Mouse (Mus musculus) adrenal gland, postnatal 4 days (tissue): ENCODE results near the gene Banf2. TPM values are rescaled to one million over a fixed set of nuclear protein-coding genes. Genes with fewer than 3 reads are reported as not detected.

Experiments used
- DNase-seq, 2 experiments: peaks; one replicate each; pipeline ENCODE4 v3.0.0; 2021 to 2022; ENCODE audit warnings: low spot score in 2 of 2, mixed read lengths in 2 of 2
- total RNA-seq, 2 experiments: library from RNA; stranded (reverse); gene quantifications; 2 replicates each; pipeline ENCODE4 v1.2.3; 2021

Gene Banf2
- total RNA-seq, 2 experiments from 2014 or later: not detected

DNA sequence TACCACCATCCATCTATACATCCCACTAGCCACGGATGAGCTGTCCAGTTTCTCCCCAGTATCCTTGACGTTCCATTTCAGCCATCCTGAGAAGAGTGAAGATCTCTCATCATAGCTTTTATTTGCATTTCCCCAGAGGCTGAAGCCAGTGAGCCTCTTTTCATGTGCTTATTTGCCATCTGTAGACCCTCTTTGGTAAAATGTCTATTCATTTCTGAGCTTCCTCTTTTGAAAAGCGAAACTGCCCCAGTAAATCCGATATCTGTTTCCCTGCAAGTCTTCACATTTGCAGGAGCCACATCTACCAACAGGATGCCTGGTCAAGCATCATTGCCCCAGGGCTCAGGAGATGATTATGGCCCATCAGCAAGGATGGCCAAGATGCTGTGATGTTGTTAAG is 59.9 kb downstream of the Banf2 start:
- DNase-seq: no peak

DNA sequence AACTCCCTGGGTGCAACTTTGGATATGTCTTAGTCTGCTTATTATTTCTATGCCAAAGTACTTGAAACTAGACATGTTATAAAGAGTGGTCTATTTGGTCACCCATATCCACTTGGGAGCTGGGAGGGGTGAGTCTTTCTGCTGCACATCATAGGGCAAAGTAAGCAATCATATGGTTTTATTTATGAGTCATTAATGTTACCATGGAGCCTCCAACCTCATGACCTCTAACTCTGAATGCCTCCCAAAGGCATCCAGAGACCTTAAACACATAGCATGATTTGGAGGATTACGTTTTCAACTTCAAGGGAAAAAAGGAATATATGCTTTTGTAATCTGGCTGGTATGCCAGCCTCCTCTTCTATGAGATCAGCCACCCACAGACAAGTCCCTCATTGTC is 61.9 kb downstream of the Banf2 start:
- DNase-seq: no peak

DNA sequence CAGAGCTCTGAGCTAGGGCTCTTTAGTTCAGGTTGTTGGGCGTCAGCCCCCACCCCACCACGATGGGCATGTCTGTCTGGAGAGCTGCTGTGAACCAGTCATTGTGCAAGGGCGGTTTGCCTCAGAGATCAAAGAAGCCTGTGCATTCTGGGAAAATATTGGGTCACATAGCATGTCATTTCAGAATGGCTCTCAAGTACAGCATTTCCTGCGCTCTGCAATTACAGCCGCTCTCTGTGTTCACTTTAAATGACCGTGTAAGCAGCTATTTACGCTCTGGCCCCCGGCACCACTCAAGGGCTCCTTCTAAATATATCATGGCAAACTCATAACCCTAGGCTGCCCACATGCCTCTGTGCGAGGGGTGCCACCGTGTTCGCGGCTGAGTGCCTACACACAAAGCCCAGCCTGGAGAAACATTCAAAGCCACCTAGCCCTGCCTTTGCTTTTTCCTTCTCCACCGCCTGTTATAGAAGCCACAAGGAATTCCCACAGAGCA is 68.7 kb downstream of the Banf2 start:
- DNase-seq: no peak

DNA sequence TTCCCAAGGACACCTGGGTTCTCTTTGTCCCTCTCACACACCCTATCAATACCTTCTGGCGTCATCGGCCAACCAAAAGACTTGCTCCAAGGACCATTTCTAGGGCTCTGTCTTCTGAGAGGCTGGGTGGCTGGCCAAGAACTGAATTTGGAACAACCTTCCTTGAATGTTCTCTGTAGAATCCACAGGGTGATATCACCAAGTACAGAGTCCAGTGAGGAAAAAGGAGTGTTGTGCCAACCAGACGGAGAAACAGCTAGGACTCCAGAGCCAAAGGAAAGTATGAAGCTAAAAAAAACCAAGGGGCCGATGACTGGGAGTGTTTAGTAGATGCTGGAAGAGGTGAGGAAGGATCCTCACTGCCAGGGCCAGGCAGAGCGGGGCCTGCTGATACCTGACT is 74.5 kb downstream of the Banf2 start:
- DNase-seq: no peak

DNA sequence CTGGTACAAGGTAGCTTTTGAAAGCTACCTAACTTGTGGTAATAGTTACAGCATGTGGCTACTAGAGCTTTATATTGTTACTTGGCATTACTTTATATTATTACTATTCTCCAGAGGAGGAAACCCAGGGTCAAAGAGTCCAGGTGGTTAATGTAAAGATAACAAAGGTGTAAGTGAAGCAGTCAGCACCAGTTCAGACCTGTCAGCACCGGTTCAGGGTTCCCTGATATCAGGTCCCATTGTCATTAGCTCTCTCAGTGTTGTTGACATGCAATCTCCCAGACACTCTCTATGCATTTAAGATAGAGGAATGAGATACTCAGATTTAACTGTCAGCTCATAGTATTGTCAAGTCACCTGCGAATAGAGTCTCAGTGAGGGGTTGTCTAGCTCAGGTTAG is 75.0 kb downstream of the Banf2 start:
- no peak for DNase-seq

DNA sequence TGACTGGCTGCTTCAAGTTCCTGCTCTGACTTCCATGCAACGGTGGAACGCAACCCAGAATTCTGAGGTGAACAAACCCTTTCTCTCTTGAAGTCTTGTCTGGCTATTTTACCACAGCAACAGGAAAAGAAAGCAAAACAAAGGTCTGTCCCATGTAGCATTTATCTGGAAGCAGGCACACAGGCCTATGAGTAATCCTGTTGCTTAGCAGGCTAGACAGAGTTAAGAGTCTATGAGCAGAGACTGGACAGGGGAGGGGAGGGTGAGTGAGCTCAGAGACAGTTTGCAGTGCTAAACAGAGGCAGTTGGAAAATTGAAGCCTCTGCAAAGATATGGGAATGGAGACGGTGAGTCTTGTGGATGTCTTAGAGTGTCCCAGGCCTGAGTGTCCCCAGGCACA is 75.5 kb downstream of the Banf2 start:
- DNase-seq: no peak

DNA sequence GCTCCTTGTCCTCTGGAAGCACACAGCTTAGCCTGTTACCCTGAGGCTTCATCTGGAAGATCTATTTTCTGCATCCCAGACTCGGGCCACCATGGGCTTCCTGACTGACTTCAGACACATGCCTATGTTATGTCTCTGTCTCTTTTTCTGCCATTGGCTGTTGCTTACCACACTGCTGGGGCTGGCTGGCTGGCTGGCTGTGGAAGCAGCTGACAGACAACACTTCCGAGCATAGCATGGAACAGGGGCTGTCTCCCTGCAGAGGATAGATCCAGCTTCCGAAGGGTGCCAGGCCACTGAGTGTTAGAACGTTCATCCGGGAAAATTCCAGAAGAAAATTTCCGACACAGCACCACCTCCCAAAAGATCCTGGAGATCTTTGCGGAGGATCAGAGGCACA is 79.1 kb downstream of the Banf2 start:
- DNase-seq: no peak

DNA sequence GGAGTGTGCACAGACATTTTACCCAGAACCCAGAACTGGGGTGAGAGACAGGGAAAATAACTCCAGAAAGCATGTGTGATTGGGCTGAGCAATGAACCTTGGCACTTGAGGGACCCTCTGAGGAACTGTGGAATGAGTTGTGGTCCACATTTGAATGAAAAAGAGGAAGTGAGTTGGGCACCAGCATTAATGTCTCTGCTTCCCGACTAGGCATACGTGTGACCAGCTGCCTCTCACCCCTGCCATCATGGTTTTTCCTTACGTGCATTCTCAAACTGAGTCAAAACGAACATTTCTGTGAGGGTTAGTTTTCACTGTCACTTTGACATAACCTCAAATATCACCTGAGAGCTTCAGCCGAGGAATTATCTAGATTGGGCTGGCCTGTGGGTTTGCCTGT is 79.8 kb downstream of the Banf2 start:
- DNase-seq: no peak

DNA sequence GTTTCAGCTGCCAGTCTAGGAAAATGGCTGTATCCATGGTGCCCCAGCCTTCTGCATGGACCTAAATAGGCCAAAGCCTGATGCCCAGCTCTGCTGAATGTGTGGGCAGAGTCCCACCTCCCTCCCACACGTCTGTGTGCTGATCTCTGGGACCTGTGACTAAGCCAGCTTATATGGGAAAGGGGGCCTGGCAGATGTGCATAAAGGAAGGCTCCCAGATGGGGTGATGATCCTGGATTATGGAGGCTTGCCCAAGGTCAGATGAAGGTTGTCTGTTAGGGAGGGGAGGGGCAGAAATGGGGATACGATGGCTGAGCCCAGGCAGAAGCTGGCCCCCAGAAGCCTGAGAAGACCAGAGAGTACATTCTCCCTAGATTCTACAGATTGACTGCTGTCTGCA is 85.2 kb downstream of the Banf2 start:
- no peak for DNase-seq

DNA sequence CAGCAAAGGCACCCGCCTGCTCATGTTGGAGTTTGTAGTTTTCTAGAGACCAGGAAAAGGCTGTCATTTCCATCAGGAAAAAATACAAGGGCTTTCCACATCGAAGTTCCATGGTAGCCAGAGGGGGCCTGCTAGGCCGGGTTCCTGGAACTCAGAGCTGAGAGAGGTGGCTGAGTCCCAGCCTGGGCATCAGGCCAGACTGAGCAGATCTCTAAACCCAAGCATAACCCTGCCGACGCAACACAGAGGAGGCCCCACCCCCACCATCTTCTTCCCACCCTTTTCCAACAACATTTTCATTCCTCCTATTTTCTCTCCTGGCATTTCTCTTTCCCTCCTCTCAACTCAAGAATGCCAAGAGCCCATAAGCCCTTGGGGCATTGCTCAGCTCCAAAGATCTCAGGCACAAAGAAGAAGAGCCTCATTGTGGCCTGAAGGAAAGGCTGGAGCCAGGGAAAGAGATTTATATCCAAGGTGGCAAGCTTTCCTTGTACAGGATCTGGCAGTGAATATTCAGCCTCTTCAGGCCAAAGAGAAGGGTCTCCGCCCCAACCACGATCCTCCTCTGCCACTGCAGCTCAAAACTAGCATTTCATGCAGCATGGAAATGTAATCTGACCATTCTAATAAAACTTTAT is 87.4 kb downstream of the Banf2 start:
- no peak for DNase-seq

DNA sequence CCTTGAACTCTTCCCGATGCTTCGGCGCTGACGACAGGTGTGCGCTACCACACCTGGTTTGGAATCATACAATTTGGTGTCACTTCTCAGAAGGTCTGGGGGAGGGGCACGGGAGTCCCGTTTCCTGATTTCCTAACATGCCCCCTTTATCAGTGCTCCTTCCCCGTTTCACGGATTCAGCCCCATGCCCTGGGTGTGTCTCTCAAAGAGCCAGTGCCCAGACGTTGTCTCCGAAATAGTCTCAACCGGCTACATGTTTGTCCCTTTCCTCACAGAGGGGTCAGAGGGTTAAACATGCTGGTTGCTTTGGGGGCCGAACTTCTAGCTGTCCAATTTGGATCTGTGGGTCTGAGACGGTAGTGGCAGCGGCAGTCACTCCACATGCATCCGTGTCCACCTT is 89.2 kb downstream of the Banf2 start:
- no peak for DNase-seq

Other genes starting within 250 kb of the Banf2 start
- gene Bfsp1, start 169.9 kb upstream of the Banf2 start, total RNA-seq: 1 to 10 TPM; 1.9 to 2.1 TPM
- gene Dstn, start 117.7 kb upstream of the Banf2 start, total RNA-seq: 100 to 1,000 TPM; 227 to 242 TPM
- 100 to 1,000 TPM; 228 to 233 TPM for gene Rrbp1, start 21.8 kb upstream of the Banf2 start, total RNA-seq
- 10 to 100 TPM; 16.5 to 17.1 TPM for gene Mgme1, start 237.6 kb downstream of the Banf2 start, total RNA-seq
- gene Snx5, start 237.8 kb downstream of the Banf2 start, total RNA-seq: 100 to 1,000 TPM; 136 to 138 TPM